Mouse (Mus musculus) kidney, adult 2 months (tissue): ENCODE measurements around the gene Tet2.

Experiments
- CTCF ChIP-seq: fragments of 200-500 bp; conservative IDR thresholded peaks from 2 replicates; pipeline ENCODE4 v1.5.1; 2011; ENCODE audit warnings: low read depth, mild to moderate bottlenecking, control low read depth, low read length, moderate library complexity, mixed read lengths; ENCODE audit not compliant: insufficient read depth, insufficient read length
- POLR2A ChIP-seq: fragments of 200-500 bp; IDR thresholded peaks from one replicate; pipeline ENCODE4 v1.6.1; 2011; ENCODE audit warnings: low read depth, low read length, control low read depth

DNA sequence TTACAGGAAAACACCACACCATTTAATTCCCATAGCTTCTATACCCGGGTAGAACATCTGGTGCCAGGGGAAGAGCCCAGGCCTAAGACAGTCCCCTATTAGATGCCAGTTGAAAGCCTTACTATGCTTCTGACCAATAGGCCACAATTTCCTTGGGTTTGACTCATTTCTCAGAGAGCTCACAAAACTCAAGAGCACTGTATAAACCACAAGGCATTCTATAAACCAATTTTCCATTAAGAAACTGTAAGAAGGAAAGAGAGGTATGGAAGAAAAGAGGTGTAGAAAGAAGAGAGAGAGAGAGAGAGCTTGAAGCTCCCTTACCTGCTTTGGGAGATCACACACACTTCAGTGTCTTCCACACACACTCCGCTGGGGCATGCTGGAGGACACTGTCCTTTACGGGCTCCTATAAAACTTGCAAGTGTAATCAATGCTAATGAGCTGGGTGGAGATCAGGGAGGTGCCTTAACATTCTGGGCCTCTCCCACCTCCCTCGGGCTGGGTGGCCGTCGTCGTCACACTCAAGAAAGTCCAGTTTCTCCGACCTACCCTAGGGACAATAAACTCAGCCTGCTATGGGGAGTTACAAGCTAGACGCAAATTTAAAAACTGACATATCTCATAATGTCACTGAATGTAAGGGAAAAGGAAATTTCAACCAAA, 38.5 kb downstream of the Tet2 start:
- TF ChIP-seq POLR2A (no peak), CTCF (no peak)
